Mouse (Mus musculus) cerebellum, adult 9-10 months (tissue): ENCODE measurements at regions not wholly inside any gene's neighbourhood (a gene's known extent, or its start where the extent isn't known, plus 50 kb on each side); places are given as distances from the start of the nearest gene placed in this dataset.

Experiments used
- DNase-seq: peaks from one replicate; pipeline ENCODE4 v3.0.0; 2022

DNA sequence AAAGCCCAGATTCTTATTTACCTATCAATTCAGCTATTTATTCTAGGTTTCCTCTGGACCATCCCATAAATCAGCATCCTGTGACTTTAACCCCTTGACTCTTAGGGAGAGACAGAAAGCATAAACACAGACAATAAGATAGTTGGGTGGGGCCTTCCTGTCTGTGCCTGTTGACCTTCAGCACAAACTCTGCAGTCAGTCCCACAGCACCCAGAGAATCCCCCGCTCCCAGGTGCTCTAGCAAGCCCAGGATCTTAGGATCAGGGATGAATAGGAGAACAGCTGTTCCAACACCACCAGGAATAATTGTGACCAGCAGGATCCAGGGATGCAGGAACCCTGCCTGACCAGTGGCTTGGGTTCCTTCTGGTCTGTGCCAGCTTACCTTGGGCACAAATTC is 107.8 kb downstream of the Basp1 start:
- DNase-seq = no peak

DNA sequence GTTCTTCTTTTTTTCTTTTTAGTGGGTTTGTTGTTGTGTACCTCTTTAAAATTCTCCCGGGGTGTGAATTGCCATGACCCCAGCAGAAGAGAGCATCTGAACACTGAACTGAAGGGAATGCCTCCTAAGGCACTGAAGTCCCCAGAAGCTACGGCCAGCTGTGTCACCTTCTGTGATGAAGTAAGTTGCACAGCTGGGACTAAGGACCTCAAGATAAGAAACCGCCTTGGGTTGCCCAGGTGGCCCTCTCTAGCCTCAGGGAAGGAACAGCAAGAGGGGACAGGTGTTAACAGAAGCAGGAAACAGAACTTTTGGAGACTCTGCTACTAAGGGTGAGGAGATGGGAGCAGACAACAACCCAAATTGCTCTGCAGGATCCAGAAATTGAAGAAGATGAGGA is 110.2 kb downstream of the Basp1 start:
- no peak for DNase-seq

DNA sequence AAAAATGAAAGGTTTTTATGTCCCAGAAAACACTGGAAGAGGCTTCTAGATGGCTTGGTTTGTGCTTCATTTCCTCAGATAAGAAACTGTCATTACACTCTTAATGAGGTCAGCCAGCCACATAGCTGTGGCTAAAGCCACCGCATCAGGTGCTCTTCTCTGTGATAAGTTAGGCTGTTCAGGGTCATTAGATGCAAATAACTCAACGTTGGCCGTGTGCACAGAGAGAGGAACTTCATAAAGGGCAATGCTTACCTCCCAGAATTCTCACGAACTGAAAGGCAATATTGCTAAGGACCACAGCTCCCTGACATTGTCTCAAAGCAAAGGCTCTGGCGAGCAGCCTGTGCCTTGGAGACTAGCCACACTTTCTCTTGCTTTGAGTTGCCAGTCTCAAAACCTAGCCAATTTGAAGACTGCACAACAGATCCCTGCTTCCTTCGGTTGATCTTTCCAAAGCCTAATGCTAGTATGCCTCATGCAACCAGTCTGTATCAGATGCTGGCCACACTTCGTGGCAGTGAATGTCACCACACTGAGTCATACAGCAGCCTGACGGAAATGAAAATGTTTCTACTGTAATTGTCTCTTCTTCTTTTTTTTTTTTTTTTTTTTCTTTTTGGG is 110.8 kb downstream of the Basp1 start:
- no peak for DNase-seq

DNA sequence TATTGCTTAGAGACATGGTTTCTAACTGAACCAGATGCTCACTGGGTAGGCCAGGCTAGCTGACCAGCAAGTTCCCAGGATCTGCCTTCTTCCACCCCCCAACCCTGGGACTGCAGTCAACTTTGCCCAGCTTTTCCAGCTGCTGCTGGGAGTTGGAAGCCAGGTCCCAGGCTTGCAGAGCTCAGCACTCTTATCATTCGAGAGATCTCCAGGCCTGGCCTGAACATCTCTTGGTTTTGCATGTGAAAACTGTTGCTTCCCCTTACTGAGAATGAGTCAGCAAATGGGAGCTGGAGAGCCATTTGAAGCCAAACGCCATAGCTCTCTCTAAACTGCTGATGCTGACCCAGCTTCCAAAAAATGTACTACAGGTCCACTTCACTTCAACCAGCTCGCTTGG is 111.8 kb downstream of the Basp1 start:
- DNase-seq = no peak

DNA sequence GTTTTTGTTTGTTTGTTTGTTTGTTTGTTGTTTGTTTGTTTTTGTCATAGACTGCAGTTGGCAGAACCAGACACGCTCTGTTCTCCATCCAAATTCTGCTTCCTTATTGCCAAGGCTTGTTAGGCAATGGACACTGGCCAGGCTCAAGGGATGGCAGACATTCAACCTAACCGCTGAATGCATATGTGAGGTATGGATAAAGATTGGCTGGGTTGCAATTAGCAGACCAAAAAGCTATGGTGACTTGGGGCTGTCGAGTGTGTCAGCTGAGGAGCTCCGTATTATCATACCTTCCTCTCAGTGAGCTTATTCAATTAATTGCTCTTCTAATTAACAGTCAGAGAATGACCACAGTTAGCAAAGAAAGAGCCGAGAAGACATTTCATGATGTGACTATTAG is 116.3 kb downstream of the Basp1 start:
- no peak for DNase-seq

DNA sequence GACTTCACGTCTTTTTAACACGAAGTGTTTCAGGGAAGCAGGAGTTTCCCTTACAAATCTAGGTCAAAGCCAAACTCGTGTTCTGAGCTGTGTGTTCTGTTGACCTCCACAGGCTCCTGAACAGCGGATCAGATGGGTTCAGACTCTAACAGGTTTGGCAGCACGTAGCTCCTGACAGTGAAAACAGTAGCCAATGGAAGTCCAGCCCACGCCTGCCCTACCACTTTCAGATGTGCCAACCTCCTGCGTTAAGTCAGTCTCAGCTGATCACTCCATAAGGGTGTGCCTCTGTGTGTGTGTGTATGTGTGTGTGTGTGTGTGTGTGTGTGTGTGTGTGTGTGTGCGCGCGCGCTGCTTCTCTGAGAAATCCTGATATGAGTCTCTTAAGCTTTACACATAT is 116.8 kb downstream of the Basp1 start:
- no peak for DNase-seq

DNA sequence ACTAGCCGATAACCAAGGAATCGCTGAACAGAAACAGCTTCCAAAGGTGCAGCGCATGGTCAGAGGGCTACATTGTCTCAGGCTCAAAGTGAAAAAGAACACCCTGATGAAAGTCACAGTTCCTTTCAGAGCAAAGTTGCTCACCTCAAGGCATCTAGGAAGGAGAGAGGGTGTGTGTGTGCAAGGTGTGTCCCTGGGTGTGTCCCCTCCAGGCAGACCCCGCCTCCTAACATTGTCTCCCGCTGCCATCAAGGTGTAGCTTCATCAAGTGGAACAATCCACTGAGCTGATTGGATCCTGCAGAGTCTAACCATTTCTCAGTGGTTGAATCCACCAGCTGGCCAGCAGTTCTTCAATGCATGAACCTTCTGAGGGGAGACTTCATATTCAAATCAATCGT is 117.8 kb downstream of the Basp1 start:
- no peak for DNase-seq

DNA sequence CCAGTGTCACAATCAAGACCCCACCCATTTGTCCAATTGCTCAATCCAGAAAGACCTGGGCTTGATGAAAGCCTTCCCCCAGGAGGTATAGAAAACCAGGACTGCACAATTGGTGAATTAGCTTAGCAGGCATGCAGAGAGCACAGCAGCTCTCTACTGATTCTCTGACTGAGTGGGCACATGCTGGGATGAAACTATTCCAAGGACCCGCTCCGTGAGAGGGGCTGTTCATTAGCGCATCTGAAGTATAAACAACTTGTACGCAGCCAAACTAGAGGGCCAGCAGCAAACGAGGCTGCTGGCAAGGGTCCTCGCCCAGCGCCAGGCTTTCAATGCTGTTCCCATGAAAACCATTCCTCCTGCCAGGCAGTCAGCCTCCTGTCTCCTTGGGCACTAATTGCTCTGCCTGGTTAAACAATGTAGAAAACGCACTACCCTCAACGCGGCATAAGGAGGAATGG is 122.3 kb downstream of the Basp1 start:
- no peak for DNase-seq

DNA sequence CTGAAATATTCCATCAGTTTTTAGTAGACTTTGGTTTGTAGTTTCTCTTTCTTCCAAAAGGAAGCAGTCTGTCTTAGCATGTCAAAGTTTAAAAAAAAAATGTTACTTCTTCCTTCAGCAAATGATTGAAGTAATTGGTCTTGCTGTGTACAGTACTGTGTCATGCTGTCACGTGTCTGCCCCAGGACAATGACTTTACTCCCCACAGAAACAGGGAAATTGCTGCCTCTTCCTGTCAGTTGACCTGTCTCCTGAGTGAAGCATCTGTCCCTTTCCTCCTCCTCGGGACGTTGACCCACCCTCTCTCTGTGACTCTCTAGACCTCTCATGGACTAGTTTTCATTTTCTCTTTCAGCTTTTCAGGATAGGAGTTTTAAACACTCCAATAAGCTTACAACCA is 125.7 kb downstream of the Basp1 start:
- DNase-seq = no peak

DNA sequence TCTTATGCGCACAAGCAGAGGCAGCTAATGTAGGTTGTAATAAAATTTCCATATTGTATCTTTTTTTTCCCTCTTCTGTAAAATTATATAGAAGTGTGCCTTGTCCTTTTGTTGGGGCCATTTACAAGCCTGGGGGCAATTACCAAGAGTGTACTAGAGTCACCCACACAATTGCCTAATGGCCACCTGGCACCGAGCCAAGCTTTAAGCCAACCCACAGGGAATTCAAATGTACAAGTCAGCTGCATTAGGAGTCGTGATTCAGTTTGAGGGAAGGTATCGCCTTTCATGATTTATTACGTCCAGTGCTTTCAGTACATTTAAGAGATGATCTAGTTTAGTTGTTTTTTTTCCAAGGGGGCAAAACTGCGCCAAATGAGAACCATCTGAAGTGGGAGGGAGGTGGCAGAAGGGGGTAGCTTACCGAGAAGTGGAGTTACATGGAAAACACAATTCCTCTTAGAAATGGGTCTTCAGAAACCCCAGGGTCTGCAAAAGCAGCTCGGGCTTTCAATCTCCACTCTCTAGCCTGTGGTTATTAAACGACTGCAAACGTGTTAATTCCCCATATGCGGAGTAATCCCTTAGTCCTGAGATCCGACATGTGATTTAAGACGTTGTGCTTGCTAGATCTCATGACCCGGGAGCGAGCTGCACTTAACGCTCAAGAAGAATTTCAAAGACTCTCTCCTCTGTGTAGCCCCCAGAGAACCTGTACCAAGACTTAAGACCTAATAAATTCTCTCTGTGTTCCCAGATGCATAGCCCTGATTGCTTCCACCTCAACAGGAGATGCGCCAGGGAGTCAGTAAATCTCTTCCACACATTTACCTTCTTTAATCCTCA is 129.0 kb downstream of the Basp1 start:
- no peak for DNase-seq

DNA sequence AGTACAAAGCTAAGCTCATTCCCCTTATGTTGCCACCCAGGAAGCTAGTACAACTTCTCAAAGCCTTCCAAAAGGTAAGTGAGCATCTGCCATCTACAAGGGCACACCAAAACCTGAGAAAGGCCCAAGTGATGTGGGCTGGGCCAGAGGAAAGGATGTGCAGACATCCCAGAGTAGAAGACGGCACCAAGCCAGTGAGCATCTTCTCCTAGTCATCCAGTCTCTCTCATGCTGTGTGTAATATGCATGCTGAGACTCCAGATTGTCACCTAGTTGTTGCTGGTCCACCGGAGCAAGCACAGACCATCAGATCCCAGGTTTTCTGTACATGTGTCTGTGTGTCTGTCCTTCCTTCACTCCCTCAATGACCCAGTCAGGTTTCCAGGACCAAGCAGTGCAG is 129.9 kb downstream of the Basp1 start:
- DNase-seq = no peak

DNA sequence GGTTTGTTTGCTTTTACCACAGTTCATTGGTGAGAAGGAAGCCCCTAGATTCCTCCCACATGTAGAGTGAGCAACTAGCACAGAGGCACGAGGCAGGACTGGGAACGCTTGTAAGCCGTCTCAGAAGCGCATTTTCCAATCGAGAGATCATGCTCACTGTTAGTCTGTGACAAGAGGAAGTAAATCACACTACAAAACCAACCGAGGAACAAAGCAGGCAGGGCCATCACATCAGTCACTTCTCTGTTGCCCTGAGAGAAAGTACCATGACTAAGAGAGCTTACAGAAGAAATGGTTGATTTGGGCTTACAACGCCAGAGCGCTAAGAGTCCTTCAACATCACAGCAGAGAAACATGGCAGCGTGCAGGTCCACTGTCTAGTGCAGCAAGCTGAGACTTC is 131.2 kb downstream of the Basp1 start:
- DNase-seq = no peak

DNA sequence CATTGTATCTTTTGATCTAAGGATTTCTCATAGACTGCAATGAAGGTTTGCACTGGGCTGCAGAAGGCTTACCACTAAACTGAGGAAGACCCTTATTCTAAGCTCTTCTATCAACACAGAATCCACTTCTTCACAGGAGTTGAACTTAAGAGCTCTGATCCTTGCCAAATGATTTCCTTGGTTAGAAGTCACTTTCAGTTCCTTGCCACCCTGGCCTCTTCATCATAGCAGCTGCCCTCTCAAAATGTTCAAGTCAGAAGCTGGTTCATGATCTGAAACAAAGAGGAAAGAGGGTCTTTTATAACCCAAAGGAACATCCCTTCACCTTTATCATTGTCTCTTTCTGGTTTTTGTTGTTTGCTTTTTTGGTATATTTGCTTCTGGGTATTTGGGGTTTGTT is 131.6 kb downstream of the Basp1 start:
- no peak for DNase-seq

DNA sequence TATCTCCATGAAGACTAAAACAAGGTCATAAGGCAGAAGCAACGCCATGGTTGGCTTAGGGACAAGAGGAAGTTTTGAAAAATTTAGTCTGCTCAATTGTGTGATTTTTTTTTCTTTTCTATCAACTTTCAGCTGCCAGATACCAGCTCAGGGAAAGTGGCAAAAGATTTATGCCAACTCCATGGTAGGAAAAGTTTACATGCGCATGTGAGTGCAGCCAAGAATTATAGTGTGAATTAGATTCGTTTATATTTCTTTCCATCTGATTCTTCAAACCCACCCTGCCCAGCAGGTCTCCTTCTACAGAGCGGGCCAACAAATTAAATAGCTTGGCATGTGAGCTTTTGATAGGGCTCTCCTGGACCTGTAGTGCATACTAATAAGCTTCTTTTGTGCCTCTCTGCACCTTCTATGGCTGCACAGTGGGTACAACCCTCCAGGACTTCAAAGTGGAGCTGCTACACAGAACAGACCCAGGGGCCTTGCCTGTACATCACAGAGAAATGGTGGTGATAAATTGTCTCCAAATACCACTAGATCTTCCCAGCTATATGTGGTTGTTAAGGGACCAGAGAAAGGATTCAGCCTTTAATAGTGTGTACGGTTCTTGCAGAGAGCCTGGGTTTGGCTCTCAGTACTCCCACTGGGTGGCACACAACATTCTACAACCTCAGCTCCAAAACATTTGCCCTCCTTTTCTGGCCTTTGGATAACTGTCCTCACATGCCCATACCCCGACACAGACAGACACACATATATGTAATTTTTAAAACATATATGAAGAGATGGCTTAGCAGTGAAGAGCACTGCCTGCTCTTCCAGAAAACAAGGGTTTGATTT is 135.0 kb downstream of the Basp1 start:
- no peak for DNase-seq

DNA sequence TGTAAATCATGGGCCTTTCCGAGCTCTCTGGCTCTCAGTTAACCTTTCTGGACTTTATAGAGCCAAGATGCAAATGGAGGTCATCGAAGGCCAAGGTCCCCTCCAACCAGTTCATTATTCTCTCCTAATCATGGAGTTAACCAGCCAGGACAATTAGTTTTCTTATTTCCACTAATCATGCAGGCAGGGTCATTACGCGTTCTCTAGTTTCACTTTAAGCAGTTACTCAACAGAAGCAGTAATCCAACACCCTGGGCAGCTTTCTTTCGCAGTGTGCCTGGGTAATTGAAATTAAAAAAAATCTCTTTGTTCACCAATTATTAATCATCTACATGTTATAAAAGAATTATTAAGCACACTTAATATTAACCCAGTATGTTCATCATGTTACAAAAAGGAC is 137.3 kb downstream of the Basp1 start:
- DNase-seq = no peak

DNA sequence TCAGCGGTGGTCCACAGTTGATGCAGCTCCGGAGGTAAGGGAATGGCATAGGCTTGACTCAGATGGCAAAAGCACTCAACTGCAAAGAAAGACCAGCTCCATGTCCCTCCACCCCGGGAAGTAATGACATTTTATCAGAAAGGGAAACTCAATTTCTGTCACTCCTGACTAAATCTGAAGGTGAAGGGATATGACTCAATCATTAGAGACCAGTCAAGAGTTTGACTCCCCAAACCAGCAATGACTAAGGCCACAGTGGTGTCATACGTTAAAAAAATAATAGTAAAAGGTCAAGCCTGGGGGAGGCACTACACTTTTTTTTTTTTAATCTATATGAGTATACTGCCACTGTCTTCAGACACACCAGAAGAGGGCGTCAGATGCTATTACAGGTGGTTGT is 141.7 kb downstream of the Basp1 start:
- no peak for DNase-seq

DNA sequence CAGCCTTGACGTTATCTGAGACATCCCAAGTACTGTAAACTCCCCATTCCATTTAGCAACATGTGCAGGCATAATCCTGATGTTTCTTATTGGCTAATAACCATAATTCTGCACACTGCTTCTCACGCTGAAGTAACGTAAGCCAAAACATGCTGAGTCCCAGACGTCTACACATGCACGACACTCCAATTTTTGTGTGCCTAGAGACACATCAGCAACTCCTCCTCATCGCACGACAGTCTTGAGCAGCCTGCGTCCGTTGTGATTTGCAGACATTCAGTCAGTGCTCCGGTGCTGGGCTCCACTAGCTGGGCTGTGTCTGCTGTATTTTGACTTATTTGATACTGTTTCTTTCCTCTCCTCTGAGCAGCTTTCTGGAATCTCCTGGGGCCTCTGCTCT is 143.2 kb downstream of the Basp1 start:
- DNase-seq = no peak

DNA sequence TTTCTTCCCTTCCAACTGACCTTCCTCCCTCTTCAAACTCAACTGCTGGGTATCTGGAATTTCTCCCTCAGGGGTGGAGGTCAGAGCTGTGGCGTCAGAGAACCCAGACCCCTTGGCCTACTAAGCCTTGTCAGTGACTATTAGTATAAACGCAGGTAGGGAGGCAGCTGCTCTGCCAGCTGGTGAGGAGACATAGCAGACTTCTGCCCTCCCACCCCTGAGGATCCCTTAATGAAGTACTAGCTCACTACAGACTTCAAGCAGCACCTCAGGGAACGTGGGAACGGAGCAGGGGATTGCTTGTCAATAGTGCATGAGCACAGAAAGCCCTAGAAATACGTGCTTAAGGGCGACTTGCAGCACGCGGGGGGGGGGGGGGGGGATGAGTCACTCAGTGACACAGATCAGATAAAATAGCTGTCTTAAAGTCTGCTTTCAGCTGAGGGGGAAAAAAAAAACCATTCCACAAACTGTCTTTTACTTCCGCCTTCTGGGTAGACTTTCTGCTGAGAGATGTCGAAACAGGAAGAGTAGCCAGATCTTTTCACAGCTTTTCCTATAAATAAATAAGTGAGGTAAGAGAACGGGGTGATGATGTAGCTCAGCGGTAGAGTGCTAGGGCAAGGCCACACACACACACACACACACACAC is 144.1 kb downstream of the Basp1 start:
- DNase-seq = no peak

DNA sequence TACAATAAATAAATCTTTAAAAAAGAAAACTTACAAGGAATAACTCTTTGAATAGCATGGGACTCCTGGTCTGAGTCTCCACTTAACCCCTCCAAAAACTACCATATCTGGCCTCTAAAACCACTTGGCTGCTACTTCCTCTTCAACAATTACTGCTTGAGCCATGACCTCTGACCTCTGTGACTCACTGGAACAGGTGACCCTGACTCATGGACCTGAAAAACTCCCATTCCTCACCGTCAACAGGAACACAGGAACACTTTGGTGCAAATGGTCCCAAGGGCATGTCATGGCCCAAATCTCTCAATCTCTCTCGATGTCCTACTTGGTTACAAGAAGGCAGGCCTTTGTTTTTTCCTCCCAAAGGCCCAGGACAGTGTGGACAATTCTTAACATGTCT is 145.1 kb downstream of the Basp1 start:
- no peak for DNase-seq

DNA sequence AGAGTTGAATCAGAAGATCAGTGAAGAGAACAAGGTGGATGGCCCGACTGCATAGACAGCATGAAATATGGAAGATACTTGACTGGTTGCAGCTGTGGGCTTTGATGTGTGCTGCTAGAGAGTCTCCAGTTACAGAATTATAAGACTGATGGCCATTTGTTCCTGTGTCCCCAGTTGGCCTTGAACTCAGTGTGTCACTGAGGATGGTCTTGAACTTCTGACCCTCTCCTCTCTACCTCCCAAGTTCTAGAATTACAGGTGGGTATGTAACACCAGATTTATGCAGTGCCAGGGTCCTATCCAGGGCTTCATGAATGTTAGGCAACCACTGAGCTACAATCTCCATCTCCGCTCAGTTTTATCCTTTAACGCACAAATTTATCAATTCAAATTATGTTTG is 146.1 kb downstream of the Basp1 start:
- no peak for DNase-seq

DNA sequence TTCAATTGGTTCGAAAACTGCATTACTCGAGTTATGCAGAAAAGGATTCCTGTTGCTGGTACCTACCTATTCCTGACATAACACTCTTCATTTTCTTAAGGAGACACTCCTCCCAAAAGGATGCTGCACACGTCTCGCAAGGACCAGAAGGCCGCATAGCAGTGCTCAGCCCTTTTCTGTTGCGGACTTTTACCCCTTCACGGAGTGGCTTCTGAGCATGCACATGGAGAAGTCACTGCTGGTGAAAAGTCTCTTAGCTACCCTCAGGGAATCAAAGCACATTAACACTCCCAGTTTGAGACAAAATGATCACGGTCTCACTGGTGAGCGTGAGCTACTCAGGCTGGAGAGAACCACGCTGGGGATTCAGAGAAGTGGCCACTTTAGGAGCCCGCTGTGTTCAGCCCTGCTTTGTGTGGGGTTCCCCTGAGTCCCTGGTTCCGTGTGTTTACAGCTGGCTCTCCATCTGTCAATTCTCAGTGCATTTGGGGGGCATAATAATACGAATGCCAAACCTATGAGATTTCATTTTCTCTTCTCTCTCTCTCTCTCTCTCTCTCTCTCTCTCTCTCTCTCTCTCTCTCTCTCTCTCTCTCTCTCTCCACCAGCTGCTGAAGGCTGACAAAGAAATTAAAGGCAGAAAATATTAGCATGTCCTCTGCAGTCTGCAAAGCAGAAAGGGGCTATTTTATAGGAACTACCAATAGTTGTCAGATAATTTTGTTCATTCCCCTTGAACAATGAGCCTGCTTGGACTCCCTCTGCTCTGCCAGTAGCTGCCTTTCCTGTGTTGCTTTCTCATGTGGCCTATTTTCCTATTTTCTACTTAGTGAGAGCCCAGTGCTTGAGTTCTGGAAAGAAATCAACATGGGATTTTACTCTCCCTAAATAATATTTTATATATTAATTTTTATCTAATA is 160.7 kb downstream of the Basp1 start:
- no peak for DNase-seq

DNA sequence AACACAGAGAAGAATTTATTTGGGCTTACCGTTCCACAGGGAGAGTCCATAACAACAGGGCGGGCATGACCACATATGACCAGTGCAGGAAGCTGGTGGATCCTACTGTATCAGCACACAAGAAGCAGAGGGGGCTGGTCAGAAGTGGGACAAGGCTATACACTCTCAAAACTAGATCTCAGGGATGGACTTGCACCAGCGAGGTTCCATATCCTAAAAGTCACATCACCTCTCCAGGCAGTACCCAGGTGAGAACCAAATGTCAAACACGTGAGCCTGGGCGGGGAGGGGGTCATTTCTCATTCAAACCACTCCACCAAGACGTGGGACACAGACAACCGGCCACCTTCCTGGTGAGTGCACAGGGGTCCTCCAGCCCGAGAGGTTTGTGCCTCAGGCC is 167.9 kb downstream of the Basp1 start:
- no peak for DNase-seq
